Mouse (Mus musculus): ENCODE measurements around the gene Mbd6. TPM values are rescaled to one million over a fixed set of nuclear protein-coding genes. Genes with fewer than 3 reads are reported as not detected.
"Not testable (repeated sequence)": the region's sequence is repeated elsewhere in the genome, so short reads cannot be mapped to it uniquely, and the experiment has no call there.

The Mbd6 gene
- total RNA-seq, 2 experiments from 2014 or later = 16.2 to 18.7 TPM

DNA sequence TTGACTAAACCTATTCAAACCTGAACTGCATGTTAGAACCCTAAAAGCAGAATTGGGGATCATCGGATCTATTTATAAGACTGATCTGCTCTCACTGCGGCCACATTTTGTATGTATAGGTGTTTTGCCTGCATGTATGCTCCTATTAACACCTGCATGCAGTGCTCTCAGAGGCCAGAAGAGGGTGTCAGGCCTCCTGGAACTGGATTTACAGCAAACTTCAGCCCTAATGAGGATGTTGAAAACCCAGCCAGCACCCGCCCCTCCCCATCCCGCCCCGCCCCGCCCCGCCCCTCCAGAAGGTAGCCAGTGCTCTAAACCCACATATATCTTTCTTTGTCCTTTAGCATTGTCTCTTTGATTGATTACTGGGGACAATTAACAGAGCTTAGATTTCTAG is 35.7 kb upstream of the Mbd6 start:
- Histone ChIP-seq H3K4me3 (peak overlapping the region; percentile 53; the same call in 1 of the 2 replicates), H3K27ac (no peak overlapping the region)
- TF ChIP-seq CTCF (IDR thresholded peaks at IDR 0.05) = peak; percentile 50
- DNase-seq = no peak
- intact Hi-C loops (cut with DNase I) = no loop called here

DNA sequence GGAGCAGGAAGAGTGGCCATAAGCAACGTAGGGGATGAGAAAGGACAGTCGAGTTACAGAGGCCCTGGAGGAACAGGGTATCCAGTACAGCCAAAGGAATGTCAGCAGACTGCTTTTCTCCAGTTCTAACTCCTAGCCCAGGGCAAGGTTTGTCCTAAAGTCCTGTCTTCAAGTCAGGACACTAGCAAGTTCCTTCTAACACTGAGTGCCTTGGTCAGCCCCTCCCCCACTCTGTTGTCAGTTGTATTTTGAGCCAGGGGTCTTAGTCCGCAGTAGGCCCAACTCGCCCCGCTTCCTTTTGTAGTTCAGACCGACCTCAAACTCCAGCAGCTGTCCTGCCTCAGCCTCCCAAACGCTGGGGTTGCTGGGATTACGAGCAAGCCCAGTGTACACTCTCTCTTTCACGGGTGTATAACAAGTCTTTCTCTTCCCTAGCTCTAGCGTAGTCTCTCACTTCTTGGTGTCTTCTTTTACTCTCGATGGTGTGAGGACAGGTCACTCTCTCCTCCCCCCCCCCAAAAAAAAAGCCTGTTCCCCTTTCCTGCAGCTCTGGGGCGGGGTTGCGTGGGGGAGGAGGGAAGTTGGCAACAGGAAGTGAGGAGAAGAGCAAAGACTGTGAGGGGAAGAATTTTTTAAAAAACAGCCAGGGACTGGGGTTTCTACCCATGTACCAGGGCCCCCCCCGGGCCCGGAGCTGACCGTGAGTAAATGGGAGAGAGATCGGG is 34.5 kb upstream of the Mbd6 start:
- TF ChIP-seq CTCF (IDR thresholded peaks at IDR 0.05) = no peak
- peak overlapping the region; percentile 53 for H3K4me3 ChIP-seq
- DNase-seq = no peak
- peak overlapping the region; percentile 48 for H3K27ac ChIP-seq
- intact Hi-C loops (cut with DNase I) = no loop called here

DNA sequence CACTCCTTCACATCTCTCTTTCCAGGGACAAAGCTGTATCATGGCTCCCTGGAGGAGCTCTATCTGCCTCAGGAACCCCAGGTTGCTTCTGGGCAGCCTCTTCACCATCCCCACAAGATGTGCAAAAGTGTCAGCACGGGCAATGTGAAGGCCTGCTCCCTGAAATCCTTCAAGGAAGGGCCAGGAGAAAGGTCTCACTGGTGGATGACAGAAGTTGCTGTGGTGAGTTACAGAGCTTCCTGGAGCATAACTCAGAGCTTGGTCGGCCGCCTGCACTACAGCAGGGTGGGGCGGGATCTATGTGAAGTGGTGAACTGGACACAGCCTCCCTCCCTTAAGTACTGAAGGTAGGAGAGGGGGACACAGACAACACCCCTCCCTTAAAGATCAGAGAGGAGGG is 33.9 kb upstream of the Mbd6 start:
- no peak for DNase-seq
- no peak for TF ChIP-seq CTCF (IDR thresholded peaks at IDR 0.05)
- H3K27ac ChIP-seq = 0 out of 2 replicates have a peak overlapping the region, but pooled peaks have one; percentile 40
- intact Hi-C loops (cut with DNase I) = no loop called here
- no peak overlapping the region; the same call in 1 of the 2 replicates for H3K4me3 ChIP-seq

DNA sequence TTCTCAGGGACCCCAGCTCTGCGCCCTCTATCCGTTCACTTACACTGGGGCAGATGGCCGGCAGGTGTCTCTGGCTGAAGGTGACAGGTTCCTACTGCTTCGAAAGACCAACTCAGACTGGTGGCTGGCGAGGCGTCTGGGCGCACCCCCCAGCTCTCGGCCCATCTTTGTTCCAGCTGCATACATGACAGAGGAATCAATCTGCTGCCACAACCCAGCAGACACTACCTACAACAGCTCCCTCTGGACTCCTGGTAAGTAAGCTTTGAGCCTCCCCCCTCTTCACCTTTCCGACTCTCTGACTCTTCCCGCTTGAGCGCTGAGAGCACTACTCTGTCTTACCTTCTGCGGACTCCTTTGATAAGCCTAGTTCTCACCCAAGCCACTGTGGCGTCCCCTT is 33.4 kb upstream of the Mbd6 start:
- no peak for DNase-seq
- no peak for TF ChIP-seq CTCF (IDR thresholded peaks at IDR 0.05)
- Histone ChIP-seq H3K4me3 (no peak overlapping the region), H3K27ac (no peak overlapping the region)
- intact Hi-C loops (cut with DNase I) = no loop called here

DNA sequence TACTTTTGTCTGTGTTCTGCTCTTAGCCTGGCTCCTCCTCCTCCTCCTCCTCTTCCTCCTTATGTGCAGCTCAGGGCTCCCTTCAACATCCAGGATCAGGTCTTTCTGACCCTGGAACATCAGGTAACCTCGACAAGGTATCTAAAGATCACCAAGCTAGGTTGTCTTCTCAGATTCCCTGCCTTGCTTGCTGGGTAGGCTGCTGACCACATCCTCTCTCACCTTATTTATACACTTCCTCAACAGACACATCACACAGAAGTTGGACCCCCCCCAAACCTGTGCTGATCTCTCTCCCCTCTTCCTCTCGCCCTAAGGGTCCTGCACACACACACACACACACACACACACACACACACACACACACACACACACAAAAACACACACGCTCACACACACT is 32.8 kb upstream of the Mbd6 start, which contains the start of gene Arhgap9:
Arhgap9 (plus strand) TSS at position 344 of the 400 bp plus-strand sequence.
- Histone ChIP-seq H3K27ac (no peak within 1 kb of the TSS), H3K4me3 (no peak within 1 kb of the TSS)
- intact Hi-C loops (cut with DNase I) = no loop called here
- no peak for TF ChIP-seq CTCF (IDR thresholded peaks at IDR 0.05)
- DNase-seq = no peak

DNA sequence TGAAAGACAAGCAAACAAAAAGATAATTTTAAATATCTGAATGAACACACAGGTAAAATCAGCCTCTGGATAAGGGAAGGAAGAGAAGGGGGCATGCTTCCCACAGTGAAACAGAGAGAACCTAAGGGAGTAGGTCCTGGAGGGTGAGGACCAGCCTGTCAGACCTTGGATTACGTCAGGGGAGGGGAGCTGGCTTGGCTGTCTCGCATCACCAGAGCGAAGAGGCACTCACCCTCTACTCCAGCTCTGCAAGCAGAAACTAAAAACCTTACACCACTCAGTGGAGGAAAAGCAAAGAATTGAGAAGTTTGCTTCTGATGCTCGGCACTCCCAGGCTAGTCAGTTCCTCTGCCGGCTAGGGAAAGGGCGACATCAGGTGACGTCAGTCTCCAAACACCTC is 31.2 kb upstream of the Mbd6 start:
- no peak for DNase-seq
- H3K27ac ChIP-seq = no peak overlapping the region
- intact Hi-C loops (cut with DNase I) = no loop called here
- no peak for TF ChIP-seq CTCF (IDR thresholded peaks at IDR 0.05)
- no peak overlapping the region for H3K4me3 ChIP-seq

DNA sequence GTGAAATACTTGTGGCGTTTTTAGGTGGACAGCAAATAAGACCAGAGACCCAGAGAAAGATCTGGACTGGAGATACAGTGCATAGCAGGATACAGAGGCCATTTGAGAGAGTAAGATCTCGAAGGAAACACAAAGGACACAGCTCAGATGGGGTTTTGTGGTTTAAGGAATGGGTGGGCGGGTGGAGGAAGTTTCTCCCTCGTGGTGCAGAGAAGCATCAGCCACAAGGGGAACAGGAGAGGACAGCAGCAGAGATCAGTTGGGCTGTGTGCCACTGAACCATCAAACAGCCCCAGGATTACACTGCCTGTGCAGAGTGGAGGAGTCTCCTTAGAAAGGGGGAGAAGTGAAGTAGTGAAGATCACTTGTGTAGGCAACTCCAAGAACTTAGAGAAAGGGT is 29.2 kb upstream of the Mbd6 start:
- DNase-seq = no peak
- intact Hi-C loops (cut with DNase I) = no loop called here
- no peak overlapping the region for H3K4me3 ChIP-seq
- no peak for TF ChIP-seq CTCF (IDR thresholded peaks at IDR 0.05)
- H3K27ac ChIP-seq = no peak overlapping the region

DNA sequence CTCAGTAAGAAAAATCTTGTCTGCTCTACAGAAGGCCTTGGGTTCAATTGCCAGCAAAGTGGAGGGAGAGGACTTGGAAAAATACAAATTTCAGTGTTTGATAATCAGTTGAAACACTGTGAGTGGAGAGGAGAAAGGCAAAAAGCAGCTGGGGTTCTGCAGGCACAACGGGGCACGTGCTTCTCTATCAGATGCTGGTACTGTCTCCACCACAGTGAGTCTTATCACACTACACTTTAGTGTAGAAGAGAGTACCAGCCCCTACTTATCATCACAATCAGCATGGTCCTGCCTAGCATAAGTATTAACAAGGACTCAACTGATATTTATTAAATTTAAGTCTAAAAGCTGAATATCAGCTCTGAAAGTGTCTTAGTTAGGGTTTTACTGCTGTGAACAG is 28.5 kb upstream of the Mbd6 start:
- no peak for TF ChIP-seq CTCF (IDR thresholded peaks at IDR 0.05)
- intact Hi-C loops (cut with DNase I) = no loop called here
- no peak overlapping the region for H3K4me3 ChIP-seq

DNA sequence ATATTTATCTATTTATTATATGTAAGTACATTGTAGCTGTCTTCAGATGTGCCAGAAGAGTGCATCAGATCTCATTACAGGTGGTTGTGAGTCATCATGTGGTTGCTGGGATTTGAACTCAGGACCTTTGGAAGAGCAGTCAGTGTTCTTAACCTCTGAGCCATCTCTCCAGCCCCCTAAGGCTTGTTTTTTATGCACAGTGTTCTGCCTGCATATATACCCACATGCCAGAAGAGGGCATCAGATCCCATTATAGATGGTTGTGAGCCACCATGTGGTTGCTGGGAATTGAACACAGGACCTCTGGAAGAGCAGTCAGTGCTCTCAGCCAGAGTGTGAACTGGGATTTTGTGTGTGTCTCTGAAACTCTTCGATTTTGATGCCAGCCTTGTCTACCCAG is 26.1 kb upstream of the Mbd6 start:
- H3K27ac ChIP-seq; H3K4me3 ChIP-seq; DNase-seq; intact Hi-C loops (cut with DNase I): not testable (repeated sequence)

More for the DNA sequence above, 28.5 kb upstream of the Mbd6 start:
- no peak overlapping the region for H3K27ac ChIP-seq
- no peak for DNase-seq

DNA sequence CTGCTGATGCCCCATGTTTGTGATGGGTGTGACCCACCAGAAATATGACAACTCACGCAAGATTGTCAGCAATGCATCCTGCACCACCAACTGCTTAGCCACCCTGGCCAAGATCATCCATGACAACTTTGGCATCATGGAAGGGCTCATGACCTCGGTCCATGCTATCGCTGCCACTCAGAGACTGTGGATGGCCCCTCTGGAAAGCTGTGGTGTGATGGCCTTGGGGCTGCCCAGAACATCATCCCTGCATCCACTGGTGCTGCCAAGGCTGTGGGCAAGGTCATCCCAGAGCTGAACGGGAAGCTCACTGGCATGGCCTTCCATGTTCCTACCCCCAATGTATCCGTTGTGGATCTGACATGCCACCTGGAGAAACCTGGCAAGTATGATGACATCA is 24.7 kb upstream of the Mbd6 start:
- H3K4me3 ChIP-seq, H3K27ac ChIP-seq, DNase-seq: not testable (repeated sequence)
- intact Hi-C loops (cut with DNase I) = loop anchor here (2.0 kb wide), 1 partner anchor 47 kb away; the partner anchor contains the start of gene Dctn2

DNA sequence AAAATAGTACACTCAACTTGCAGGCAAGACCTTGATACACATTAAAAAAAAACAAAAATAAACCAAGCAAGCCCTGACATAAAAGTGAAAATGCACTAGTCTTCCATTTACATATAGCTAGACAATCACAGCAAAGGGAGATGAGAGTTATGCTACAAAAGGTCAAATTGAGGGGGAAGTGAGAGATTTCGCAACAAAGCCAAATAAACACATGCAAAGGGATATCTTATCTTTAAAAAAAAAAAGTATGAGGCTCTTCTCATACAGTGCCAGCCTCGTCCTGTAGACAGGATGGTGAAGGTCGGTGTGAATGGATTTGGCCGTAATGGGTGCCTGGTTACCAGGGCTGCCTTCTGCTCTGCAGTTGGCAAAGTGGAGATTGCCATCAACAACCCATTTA is 24.0 kb upstream of the Mbd6 start:
- intact Hi-C loops (cut with DNase I) = loop anchor here (2.0 kb wide), 1 partner anchor 46 kb away; the partner anchor contains the start of gene Dctn2
- peak overlapping the region; percentile 92 for H3K27ac ChIP-seq
- no peak for TF ChIP-seq CTCF (IDR thresholded peaks at IDR 0.05)

DNA sequence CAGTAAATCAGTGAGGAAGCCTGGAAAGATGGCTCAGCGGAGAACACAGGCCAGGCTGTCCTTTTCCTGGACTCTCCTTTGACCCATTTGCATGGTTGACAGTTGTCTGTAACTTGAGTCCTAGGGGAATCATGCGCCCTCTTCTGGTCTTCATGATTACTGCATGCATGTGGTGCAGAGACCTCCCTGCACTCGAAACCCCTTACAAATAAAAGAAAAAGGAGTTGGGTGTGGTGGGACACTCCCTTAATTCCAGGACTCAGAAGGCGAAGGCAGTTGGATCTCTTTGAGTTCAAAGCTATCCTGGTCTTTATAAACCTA is 23.5 kb upstream of the Mbd6 start:
- peak overlapping the region; percentile 92 for H3K27ac ChIP-seq
- peak overlapping the region; percentile 97 for H3K4me3 ChIP-seq
- intact Hi-C loops (cut with DNase I) = loop anchor here (2.0 kb wide), 1 partner anchor 46 kb away; the partner anchor contains the start of gene Dctn2
- DNase-seq = peak; percentile 85
- TF ChIP-seq CTCF (IDR thresholded peaks at IDR 0.05) = peak; percentile 97; the same call in 1 of the 2 replicates

More for the DNA sequence above, 24.0 kb upstream of the Mbd6 start:
- no peak for DNase-seq
- no peak overlapping the region; the same call in 1 of the 2 replicates for H3K4me3 ChIP-seq

DNA sequence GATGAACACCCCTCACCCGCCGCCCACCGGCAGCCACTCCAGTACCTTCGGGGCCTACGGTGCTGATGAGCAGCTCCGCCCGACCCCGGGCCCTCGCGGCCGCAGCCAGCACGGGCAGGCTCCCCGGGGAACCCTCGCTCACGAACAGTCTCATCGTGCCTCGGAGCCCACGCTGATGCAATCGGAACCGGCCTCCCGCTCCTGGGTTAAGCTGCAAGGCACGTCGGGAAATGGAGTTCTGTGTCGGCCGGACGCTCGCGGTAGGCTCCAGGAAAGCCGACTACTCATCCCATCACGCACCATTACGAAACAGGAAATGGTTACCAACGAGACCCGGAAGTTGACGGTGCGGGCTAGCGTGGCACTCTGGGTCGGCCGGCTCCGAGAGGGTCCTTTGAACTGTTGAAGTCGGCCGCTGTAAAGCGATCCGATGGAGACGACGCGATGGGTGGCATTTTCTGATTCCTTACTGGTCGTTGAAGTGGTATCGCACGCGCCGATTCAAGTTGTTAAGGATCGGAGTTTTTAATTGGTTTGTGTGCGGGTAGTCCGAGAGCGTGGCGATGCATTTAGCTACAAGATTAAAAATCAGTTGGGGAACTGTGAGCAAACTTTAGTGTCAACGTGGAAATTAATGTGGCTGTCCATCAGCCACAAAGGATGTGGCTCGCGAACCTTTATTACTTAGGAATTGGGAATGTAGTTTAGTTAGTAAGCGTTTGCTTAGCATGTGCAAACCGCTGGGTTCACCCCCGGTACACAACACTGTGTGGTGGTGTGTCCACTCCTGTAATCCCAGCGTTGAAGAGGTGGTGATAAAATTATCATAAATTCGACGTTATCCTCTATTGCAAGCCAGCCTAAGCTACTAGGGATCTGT is 22.9 kb upstream of the Mbd6 start, which contains the start of gene Mars:
Mars (minus strand) TSS at position 311 of the 880 bp plus-strand sequence.
- DNase-seq = peak; percentile 95
- peak within 1 kb of the TSS; percentile 92 for H3K27ac ChIP-seq
- intact Hi-C loops (cut with DNase I) = loop anchor here (1.0 to 2.0 kb wide), 2 partner anchors 21 to 45 kb away; partner anchors contain the start of gene Dctn2
- peak within 1 kb of the TSS; percentile 97 for H3K4me3 ChIP-seq
- no peak for TF ChIP-seq CTCF (IDR thresholded peaks at IDR 0.05)
